Mouse (Mus musculus) embryonic facial prominence, embryonic 15.5 days (tissue): ENCODE results near the gene BC067074. TPM values are rescaled to one million over a fixed set of nuclear protein-coding genes. Genes with fewer than 3 reads are reported as not detected.
"Not testable (repeated sequence)": the region's sequence is repeated elsewhere in the genome, so short reads cannot be mapped to it uniquely, and the experiment has no call there.

ENCODE experiments used
- ATAC-seq: fragments of 200-750 bp; cut with Nextera tagmentation; 2 replicates; pipeline ENCODE4 v1.8.0; 2017; ENCODE audit warnings: low read depth, moderate TSS enrichment; ENCODE audit not compliant: insufficient number of reproducible peaks, low FRiP score, low TSS enrichment
- H3K27ac ChIP-seq: fragments of 300-500 bp; sonication (generic); replicated peaks from 2 replicates; pipeline ENCODE4 v1.5.1; 2015; ENCODE audit warnings: mild to moderate bottlenecking, inconsistent platforms
- H3K27me3 ChIP-seq: fragments of 300-500 bp; sonication (generic); 2 replicates; pipeline ENCODE4 v1.6.1; 2015; ENCODE audit warnings: inconsistent platforms
- H3K36me3 ChIP-seq: fragments of 300-500 bp; sonication (generic); 2 replicates; pipeline ENCODE4 v1.6.1; 2015; ENCODE audit warnings: mild to moderate bottlenecking, inconsistent platforms
- H3K4me1 ChIP-seq: fragments of 300-500 bp; sonication (generic); 2 replicates; pipeline ENCODE4 v1.6.1; 2015; ENCODE audit warnings: inconsistent platforms
- H3K4me2 ChIP-seq: fragments of 300-500 bp; sonication (generic); replicated peaks from 2 replicates; pipeline ENCODE4 v1.6.1; 2015; ENCODE audit warnings: mild to moderate bottlenecking, inconsistent platforms
- H3K4me3 ChIP-seq: fragments of 300-500 bp; sonication (generic); replicated peaks from 2 replicates; pipeline ENCODE4 v1.5.1; 2015; ENCODE audit warnings: mild to moderate bottlenecking, inconsistent platforms
- H3K9ac ChIP-seq: fragments of 300-500 bp; sonication (generic); 2 replicates; pipeline ENCODE4 v1.6.1; 2015; ENCODE audit warnings: inconsistent platforms
- H3K9me3 ChIP-seq: fragments of 300-500 bp; sonication (generic); replicated peaks from 2 replicates; pipeline ENCODE4 v1.6.1; 2016; ENCODE audit warnings: inconsistent platforms
- WGBS: fragments of 180-500 bp; shearing (Covaris S2); methylation state at CpG from one replicate; pipeline ENCODE4 v1.1.7; 2015; 5-methylcytosine and 5-hydroxymethylcytosine counted together
- polyA plus RNA-seq: library from polyadenylated mRNA; unstranded; fragments of >200 nt; fragmentation: Nextera tagmentation; extraction: Ambion mirVana; gene quantifications from 2 replicates; pipeline ENCODE4 v1.2.1, GENCODE M21; 2015

Gene BC067074
- polyA plus RNA-seq, result 6.4 and 7.6 TPM in 2 replicates

DNA sequence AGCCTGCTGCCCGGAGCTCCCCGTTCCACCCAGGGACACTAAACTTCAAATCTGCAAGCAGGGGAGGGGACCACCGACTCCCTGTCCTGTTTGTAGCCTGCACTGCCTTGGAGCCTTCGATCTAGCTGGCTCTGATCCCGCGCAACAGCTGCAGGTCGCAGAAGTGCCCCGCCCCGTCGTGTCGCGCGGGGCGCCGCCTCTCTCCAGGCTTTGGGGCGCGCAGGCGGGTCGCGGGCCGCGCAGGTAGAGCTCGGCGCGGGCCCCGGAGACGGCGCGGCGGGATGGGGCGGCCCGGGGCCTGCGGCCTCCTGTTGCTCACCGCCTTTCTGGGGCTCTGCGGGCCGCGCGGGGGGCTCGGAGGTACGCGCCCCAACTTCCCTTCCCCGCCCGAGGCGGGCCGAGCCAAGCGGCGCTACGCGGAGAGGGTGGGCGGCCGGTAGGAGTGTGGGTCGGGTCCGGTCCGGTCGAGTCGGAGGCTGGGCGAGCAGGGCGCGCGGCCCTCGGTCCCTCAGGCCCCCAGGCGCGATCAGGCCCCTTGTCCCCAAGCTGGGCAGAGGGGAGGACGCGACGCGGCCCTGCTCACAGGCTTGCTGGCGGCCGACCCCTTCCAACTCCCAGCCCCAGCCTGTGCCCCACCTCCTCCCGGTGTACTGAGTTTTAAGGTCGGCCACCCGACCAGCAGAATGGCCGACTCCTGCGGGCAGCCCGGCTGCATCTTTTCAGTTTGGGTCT lies at the start of gene BC067074:
TSS of gene BC067074 (plus strand) at position 185 of the 732 bp plus-strand sequence.
- under 1% methylated on average over 65 of the region's 75 CpGs for WGBS
- ATAC-seq, result peak; percentile 79

GRCm38 (mm10) chr13:113245025-113245424 lies 47.9 kb upstream of the BC067074 start:
- Histone ChIP-seq H3K9me3 (no peaks in the 10 kb centered on the region), H3K27me3 (no peaks in the 10 kb centered on the region), H3K4me1 (no peaks in the 10 kb centered on the region), H3K4me2 (no peak overlapping the region), H3K36me3 (no peaks in the 10 kb centered on the region), H3K4me3 (no peak overlapping the region), H3K27ac (no peak overlapping the region), H3K9ac (no peak overlapping the region)
- ATAC-seq, result no peak
- 76% methylated on average over 8 of the region's 8 CpGs for WGBS

More for the DNA sequence above, at the start of gene BC067074:
- Histone ChIP-seq H3K4me3 (peak within 1 kb of the TSS; percentile 63), H3K36me3 (no peaks in the 10 kb centered on the region), H3K4me1 (peaks cover 29% of the 10 kb centered on the region), H3K27me3 (no peaks in the 10 kb centered on the region), H3K9me3 (no peaks in the 10 kb centered on the region), H3K9ac (peak within 1 kb of the TSS; percentile 69), H3K27ac (peak within 1 kb of the TSS; percentile 74), H3K4me2 (peak within 1 kb of the TSS; percentile 79)

- not testable (repeated sequence) for H3K36me3 ChIP-seq, H3K4me1 ChIP-seq, H3K27me3 ChIP-seq, H3K4me2 ChIP-seq, H3K9me3 ChIP-seq, H3K9ac ChIP-seq, H3K27ac ChIP-seq, ATAC-seq, H3K4me3 ChIP-seq
- 76% methylated on average over 7 of the region's 7 CpGs for WGBS
Observed at GRCm38 (mm10) chr13:113252580-113252979, 40.4 kb upstream of the BC067074 start.

DNA sequence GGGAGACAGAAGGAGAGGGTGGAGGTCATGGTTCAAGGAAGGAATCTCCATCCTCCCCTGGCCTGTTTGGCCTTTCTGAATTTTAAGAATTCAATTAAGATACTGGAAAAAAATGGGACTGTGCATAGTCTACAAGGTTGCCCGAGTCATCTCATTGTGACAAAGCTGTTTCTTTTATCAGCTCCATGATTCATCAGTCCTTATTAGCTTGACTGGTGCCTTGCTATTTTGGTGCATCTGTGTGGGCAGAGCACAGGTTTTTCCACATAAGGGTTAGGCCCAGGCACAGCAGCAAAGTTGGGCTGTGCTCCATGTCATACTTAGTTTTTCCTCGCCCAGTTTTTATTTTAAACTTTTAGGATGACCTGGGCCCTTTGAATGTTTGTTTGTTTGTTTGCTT lies 36.2 kb upstream of the BC067074 start:
- no peak for ATAC-seq
- H3K27ac ChIP-seq, result no peak overlapping the region
- no peak overlapping the region for H3K9ac ChIP-seq
- H3K4me2 ChIP-seq, result no peak overlapping the region
- no peaks in the 10 kb centered on the region for H3K9me3 ChIP-seq
- 93% methylated on average over 2 of the region's 2 CpGs for WGBS
- H3K36me3 ChIP-seq, result no peaks in the 10 kb centered on the region
- no peak overlapping the region for H3K4me3 ChIP-seq
- H3K27me3 ChIP-seq, result no peaks in the 10 kb centered on the region
- no peaks in the 10 kb centered on the region for H3K4me1 ChIP-seq

DNA sequence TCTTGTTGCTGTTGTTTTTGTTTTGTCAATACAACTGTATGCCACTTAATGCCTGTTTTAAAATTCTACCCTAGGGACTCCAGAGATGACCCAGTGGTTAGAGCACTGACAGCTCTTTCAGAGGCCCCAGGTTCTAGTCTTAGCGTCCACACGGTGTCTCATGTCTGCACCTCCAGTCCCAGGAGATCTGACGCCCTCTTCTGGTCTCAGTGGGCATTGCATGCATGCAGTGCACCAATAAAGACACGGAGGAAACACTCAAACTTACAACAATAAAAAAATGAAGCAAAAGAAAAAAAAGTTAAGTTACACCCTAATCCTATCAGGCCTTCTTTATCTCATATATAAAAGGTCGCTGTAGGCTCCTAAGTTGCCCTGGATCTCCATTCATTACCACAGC lies 35.8 kb upstream of the BC067074 start:
- no peak overlapping the region for H3K27ac ChIP-seq
- no peaks in the 10 kb centered on the region for H3K4me1 ChIP-seq
- no peak for ATAC-seq
- no peaks in the 10 kb centered on the region for H3K27me3 ChIP-seq
- 38% methylated on average over 5 of the region's 5 CpGs for WGBS
- H3K4me2 ChIP-seq, result no peak overlapping the region
- no peak overlapping the region for H3K4me3 ChIP-seq
- H3K9me3 ChIP-seq, result no peaks in the 10 kb centered on the region
- no peak overlapping the region for H3K9ac ChIP-seq
- no peaks in the 10 kb centered on the region for H3K36me3 ChIP-seq

DNA sequence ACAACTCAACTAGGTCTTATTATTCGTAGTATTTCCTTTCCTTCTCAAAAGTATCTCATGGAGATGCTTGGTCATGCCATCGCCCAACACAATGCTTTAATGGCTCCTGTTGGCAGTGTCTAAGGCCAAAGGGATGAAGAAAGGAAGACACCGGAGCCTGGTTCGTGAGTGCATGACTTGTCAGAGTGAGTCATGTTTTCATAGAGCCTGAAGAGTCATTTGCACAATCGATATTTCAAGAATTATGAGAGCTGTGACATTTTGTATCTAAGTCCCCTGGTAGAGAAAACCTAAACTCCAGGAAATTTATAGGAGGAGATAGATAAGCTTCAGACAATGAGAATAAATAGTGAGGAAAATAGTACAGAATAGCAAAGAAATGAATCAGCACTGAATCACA lies 33.7 kb upstream of the BC067074 start:
- H3K4me1 ChIP-seq, result peaks cover 5% of the 10 kb centered on the region; the same call in 1 of the 2 replicates

DNA sequence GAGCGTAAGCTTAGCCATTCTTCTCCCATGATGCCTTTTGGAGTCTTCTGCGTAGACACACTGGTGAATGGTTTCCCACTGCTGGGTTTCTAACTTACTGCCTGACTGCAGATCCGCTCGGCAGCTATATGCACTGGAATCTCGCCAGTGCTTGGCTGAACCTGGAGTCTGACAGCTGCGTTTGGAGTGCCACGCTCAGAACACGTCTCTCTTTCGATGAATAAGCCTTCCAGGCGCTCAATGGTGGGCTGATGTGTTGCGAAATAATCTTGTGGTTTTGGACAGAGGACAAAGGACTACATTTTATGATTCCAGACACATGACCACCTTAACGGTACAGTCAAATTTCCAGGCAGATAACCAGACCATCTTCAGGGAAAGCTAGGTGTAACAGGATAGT lies 30.1 kb upstream of the BC067074 start:
- WGBS, result 46% methylated on average over 12 of the region's 12 CpGs
- Histone ChIP-seq H3K4me2 (no peak overlapping the region), H3K4me3 (no peak overlapping the region), H3K9ac (no peak overlapping the region), H3K36me3 (no peaks in the 10 kb centered on the region), H3K4me1 (peaks cover 5% of the 10 kb centered on the region; the same call in 1 of the 2 replicates), H3K27me3 (0 out of 2 replicates have a peak, but pooled peaks cover 3% of the 10 kb centered on the region), H3K27ac (no peak overlapping the region), H3K9me3 (no peaks in the 10 kb centered on the region)
- no peak for ATAC-seq

More for the DNA sequence above, 33.7 kb upstream of the BC067074 start:
- Histone ChIP-seq H3K9ac (no peak overlapping the region), H3K27me3 (no peaks in the 10 kb centered on the region), H3K4me3 (no peak overlapping the region), H3K4me2 (no peak overlapping the region), H3K27ac (no peak overlapping the region), H3K36me3 (no peaks in the 10 kb centered on the region), H3K9me3 (no peaks in the 10 kb centered on the region)
- WGBS, result 89% methylated on average over 5 of the region's 5 CpGs
- no peak for ATAC-seq

DNA sequence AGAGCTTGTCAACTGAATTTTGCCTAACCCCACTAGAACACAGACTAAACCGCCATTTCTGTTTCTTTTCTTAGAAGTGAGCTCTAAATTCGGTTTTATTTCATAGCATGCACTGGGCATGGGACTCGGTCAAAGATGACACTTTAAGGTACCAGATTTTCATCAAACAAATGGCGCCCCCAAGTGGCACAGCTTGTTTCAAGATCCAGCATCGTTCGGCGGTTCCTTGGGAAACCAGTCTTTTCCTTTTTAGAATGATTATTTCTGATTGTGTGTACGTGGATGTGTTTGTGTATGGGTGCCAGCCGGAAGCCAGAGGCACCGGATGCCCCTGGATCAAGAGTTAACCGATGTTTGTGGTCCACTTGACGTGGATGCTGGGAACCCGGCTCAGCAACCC lies 27.7 kb upstream of the BC067074 start:
- H3K4me1 ChIP-seq, result peaks cover 5% of the 10 kb centered on the region; the same call in 1 of the 2 replicates
- H3K27me3 ChIP-seq, result 0 out of 2 replicates have a peak, but pooled peaks cover 3% of the 10 kb centered on the region
- no peak overlapping the region for H3K4me2 ChIP-seq
- H3K9ac ChIP-seq, result no peak overlapping the region
- H3K27ac ChIP-seq, result no peak overlapping the region
- H3K9me3 ChIP-seq, result no peaks in the 10 kb centered on the region
- WGBS, result 23% methylated on average over 13 of the region's 13 CpGs
- no peak for ATAC-seq
- no peak overlapping the region for H3K4me3 ChIP-seq
- no peaks in the 10 kb centered on the region for H3K36me3 ChIP-seq

DNA sequence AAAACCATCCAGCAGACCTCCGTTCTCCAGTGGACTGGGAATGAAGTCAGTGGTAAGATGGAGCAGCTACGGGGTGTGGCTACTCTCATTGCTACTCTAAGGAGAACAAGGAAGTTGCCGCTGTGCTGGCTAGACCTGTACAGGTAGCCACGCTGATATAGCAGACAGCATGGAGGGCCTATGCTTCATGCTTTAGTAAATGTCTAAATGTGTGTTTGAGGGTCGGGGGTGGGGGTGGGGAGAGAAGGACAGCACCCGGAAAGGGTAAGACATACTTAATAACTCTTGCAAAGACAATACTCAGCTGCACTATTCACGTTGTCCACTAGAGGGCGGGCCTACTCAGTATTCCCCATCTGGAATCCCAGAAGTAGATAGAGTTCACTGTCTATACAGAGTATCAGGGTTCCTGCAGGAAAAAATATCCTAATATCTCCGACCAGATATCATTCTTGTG lies 26.4 kb upstream of the BC067074 start:
- H3K4me3 ChIP-seq, result no peak overlapping the region
- H3K9me3 ChIP-seq, result no peaks in the 10 kb centered on the region
- no peak overlapping the region for H3K27ac ChIP-seq
- 30% methylated on average over 9 of the region's 9 CpGs for WGBS
- no peak overlapping the region for H3K9ac ChIP-seq
- peaks cover 5% of the 10 kb centered on the region; the same call in 1 of the 2 replicates for H3K4me1 ChIP-seq
- ATAC-seq, result no peak
- 0 out of 2 replicates have a peak, but pooled peaks cover 3% of the 10 kb centered on the region for H3K27me3 ChIP-seq
- no peaks in the 10 kb centered on the region for H3K36me3 ChIP-seq
- 0 out of 2 replicates have a peak overlapping the region, but pooled peaks have one; percentile 15 for H3K4me2 ChIP-seq

DNA sequence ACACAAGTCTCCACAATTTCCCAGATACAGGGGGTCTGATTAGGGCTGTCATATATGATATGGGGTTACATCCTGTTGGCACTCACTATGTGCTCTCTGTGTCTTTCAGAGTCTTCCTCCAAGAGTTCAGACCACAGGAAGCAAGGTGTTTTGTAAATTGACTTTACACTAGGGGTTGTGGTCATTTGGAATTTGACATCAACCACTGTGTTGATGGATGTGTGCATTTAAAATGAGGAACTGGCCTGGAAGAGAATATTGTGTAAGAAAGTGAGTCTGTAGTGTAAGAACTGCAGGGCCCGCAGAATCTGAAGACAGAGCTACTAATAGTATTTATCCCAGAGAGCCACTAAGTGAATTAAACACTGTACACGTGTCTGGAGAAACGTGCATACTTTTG lies 25.8 kb upstream of the BC067074 start:
- Histone ChIP-seq H3K4me2 (no peak overlapping the region), H3K4me3 (no peak overlapping the region), H3K27me3 (0 out of 2 replicates have a peak, but pooled peaks cover 3% of the 10 kb centered on the region), H3K4me1 (peaks cover 5% of the 10 kb centered on the region; the same call in 1 of the 2 replicates), H3K36me3 (no peaks in the 10 kb centered on the region), H3K9ac (no peak overlapping the region), H3K27ac (no peak overlapping the region), H3K9me3 (no peaks in the 10 kb centered on the region)
- ATAC-seq, result no peak
- WGBS, result 75% methylated on average over 3 of the region's 3 CpGs

GRCm38 (mm10) chr13:113269777-113270776 lies 22.9 kb upstream of the BC067074 start:
- Histone ChIP-seq H3K36me3 (no peaks in the 10 kb centered on the region), H3K4me2 (no peak overlapping the region), H3K4me1 (no peaks in the 10 kb centered on the region), H3K4me3 (no peak overlapping the region), H3K9me3 (no peaks in the 10 kb centered on the region), H3K27me3 (no peaks in the 10 kb centered on the region), H3K27ac (no peak overlapping the region), H3K9ac (no peak overlapping the region)
- 48% methylated on average over 18 of the region's 18 CpGs for WGBS
- peak; percentile 69 for ATAC-seq
